Mouse (Mus musculus): ENCODE measurements at regions not wholly inside any gene's neighbourhood (a gene's known extent, or its start where the extent isn't known, plus 50 kb on each side); places are given as distances from the start of the nearest gene placed in this dataset.

DNA sequence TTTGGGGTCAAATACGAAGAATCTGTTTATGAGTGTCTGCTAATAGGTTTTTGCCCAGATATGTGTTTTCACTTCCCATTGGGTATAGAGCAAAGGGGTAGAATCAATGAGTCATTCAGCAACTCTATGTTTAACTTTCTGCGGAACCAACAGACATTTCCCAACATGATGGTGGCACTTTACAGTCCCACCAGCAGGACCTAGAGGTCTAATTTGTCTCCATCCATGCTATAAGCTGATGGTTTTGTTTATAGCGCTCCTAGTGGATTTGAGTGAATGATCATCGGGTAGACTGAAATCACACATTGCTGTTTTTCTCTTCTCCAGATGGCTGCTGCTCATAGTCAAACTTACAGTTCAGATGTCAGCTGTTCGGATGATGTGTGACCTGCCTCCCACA, 99.7 kb upstream of the Arid5b start:
- DNase-seq = no peak

DNA sequence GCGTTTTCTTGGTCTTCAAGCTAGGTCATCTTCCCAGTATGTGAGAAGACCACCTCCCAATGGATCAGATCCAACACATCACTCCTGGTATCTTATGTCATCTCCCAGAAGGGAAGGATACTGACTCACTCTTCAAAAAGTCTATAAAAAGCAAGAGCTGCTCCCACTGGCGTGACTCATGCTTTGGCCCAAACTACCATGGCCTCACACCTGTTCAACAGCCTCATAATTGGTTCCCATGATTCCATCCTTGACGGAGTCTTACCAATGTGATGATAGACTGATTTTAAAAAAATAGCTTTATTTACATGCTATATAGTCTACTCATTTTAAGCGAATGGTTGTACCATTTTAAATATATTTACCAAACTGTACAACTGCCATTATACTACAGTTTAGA, 98.9 kb upstream of the Arid5b start:
- DNase-seq = no peak

DNA sequence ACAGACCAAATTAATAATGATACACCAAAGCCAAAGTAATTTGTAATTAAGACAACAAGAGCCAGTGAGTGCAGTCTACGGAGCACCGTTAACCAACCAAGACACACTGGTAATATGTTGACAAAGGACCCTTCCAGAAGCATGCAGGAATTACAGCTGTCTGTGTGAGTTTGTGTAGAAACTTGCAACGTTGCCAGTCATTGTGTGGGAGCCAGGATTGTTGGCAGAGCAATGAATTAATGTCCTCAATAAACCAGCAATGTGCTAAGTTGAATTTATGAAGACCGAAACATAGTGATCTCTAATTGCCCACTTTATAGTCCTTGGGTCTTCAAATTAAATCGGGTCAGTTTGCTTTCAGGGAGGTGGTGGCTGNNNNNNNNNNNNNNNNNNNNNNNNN, 95.3 kb upstream of the Arid5b start:
- peak in 1 of 2 experiments; percentile 43 for DNase-seq

DNA sequence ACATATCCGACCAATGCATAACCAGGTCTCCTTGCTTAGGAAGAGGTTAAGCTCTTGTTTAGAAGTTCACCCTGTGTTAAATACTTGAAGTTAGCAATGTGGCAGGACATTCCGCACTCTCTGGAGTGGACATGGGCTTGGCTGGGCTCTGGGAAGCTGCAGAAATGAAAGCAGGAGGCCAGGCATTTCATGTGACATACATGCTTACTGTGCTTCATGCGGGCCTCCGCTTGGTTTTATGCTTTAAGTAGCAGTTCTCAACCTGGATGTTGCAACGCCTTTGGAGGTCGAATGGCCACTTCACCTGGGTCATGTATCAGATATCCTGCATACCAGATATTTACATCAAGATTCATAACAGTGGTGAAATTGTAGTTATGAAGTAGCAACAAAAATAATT, 93.2 kb upstream of the Arid5b start:
- peak in 1 of 2 experiments; percentile 56 for DNase-seq

DNA sequence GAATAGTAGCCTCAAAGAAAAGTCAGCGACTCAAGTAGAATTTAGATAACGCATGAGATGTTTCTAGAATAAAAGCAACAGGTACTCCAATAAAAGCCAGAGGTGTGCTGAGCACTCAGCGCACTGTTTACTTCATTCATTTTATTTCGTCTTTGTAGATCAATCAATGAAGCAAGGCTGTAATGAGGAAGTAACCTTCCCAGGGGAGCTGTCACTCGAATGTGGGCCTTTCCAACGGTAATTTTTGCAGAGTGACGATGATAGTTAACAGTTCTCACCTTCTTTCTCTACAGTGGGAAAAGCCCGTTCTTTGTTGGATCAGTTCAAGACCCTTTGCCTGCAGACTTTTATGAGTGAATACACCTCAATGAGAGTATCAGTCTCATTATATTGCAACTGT, 92.4 kb upstream of the Arid5b start:
- no peak for DNase-seq

DNA sequence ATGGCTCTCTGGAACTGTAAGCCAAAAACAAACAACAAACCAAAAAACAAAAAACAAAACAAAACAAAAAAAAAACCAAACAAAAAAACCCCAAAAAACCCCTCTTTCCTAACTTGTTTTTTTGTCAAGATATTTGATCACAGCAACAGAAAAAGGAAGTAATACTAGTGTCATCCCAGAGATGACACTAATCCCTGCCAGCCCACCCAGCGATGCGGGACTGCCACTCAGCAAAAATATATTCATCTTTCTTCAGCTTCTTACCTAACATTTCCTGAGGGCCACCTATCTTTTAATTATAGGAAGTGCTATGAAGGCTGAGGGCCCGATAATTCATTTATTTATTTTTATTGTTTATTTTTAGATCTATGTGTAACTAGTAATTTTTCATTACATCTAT, 88.3 kb upstream of the Arid5b start:
- DNase-seq = no peak

DNA sequence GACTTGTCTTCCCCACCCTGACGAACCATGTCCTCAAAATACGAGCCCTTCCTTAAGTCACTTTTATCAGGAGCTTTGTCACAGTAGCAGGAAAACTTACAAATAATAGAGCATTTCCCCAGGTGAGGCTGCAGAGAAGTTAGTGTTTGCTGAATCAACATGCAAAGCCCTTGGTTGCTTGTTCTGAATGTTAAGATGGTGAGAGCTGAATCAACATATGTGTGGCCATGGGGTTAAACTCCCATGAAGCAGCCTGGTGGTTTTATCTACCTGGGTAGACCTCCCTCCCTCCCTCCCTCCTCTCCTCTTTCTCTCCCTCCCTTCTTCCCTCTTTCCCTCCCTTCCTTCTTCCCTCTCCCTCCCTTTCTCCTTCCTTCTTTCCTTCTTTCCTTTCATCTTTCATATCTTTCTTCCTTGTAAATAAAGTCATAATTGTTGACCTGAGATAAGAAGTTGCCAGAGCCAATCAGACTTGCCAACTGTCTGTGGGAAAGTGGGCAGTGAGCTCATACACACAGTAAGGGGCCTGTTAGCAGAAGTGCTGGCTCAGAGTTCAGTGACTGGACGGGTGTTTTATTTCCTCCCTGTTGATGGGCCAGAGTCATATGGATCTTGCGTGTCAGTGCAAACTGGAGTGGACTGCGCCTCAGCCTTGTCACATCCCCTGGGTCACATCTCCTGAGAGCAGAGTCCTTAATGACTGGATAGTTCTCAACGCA, 82.4 kb upstream of the Arid5b start:
- peak in 1 of 2 experiments; percentile 18 for DNase-seq

DNA sequence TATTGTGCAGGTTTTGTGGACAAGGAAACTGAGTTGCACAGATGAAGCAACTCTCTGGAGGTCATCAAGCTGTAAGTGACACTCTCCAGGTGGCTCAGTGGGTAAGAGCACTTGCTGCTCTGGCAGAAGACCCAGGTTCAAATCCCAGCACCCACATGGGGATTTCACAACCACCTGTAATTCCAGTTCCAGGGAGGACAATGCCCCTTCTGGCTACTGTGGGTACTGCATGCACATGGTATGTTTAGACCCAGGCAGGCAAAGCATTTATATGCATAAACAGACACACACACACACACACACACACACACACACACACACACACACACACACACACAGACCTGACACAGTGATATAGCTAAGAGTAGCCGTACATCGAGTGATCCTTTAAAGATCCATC, 80.6 kb upstream of the Arid5b start:
- no peak for DNase-seq

DNA sequence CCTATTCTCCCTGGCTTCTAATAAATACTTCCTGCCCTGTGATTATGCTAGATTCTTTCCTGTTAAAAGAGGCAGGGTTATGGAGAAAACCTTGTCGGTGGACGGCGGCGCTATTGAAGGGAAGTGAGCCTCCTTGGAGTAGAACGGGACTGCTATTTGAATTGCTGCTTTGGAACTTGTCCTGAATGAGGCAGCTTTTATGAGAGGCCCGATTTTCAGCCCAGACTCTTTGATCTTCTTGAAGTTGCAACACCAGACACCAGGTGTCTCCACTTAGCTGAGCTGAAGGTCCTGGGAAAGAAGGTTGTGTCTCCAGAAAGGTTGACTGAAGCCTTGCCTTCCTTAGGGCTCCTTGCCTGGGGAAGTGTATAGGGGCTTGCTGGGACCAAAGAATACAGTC, 78.4 kb upstream of the Arid5b start:
- peak; percentile 42 to 44 for DNase-seq

DNA sequence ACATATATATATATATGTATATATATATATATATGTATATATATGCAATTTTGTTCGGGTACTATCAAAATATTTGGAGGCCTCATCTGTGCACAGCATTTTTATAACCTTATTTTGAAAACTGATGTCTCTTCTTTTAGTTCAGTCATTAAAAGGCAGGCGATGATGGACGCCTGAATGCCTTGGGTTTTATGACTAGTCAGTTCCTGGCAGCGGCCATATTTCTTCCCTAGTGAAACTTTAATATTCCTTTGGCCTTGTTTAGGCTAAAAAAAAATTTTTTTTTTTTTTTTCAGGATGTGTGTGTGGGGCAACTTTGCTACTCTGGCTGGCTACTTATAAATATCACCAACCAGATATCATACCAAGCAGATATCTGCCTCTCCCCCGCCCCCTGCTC, 78.0 kb upstream of the Arid5b start:
- DNase-seq = no peak

DNA sequence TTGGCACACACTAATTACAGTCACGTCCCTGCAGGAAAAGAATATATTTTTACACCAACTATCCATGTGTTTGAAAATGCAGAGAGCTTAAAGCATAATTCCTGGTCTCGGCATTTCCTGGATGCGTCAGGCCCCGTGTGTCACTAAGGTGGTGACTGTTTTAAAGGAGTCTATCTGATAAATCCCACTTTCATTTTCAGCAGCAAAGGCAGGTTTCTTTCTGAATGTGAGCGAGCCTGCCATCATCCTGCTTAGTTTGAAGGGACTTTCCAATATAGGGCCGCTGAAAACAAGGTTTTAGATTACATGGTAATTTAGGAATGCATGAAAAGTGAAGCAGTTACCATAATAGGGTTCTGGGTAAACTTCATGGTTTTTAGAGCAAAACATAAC, 77.5 kb upstream of the Arid5b start:
- DNase-seq = no peak

DNA sequence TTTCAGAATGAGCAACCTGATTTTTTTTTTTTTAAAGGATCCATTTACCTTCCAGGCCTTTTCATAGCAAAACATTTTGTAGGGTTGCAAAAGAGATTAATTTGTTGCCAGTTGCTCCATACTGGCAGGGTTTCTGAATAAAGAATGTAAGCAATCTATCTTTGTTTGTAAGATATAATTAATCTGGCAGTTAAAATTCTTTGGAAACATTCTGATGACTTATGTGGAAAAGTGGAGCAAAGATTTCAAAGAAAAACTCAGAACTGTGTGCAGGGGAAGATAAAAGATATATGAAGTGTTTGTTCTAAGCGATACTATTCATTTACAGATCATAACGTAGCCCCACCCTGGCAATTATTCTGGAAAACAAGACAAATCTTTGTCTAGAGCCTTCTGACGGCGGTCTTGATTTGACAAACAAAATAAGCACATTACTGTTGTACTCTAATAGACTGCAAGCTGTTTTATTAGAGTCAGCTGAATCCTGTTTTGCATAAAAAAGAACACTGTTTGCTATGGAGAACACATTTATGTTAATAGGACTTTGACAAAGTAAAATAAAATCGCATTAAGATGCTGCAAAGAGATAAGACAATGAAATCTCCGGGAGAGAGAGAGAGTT, 77.0 kb upstream of the Arid5b start:
- DNase-seq = no peak

DNA sequence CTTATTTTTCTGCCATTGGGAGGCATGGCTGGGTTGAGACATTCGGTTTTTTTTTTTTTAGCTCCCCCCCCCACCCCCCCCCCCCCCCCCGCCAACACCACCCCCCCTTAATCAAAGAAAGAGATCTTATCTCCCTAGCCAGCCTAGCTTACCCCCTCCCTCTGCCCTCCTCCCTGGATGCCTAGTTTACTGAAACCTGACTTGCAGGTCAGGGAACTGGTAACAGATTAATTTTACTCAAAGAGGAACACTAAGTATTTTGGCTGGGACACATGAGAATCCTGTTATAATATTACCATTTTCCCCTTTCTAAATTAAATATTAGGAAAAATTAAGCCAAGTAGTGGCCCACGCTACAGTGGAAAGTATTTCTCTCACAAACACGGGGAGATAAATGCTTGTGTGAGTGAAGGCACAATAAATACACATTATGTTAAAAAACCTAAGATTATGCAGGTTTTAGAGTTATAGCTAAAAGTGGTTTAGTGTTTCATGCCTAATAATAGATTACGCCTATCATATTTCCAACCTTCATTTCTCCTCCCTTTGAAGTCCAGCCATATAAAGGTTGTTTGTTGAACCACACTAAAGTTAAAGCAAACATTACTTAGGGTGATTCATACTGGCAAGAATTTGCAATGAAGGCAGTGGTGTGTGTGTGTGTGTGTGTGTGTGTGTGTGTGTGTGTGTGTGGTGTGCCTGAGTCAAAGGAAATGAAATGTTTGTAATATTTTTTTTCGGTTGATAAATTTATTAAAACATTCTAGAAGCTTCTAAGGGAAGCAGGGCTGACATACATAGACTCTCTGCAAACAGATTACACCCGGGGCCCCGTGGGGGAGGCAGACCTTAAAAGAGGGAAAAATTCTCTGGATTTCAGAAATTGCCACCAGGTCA, 76.0 kb upstream of the Arid5b start:
- DNase-seq = peak; percentile 69 to 76

DNA sequence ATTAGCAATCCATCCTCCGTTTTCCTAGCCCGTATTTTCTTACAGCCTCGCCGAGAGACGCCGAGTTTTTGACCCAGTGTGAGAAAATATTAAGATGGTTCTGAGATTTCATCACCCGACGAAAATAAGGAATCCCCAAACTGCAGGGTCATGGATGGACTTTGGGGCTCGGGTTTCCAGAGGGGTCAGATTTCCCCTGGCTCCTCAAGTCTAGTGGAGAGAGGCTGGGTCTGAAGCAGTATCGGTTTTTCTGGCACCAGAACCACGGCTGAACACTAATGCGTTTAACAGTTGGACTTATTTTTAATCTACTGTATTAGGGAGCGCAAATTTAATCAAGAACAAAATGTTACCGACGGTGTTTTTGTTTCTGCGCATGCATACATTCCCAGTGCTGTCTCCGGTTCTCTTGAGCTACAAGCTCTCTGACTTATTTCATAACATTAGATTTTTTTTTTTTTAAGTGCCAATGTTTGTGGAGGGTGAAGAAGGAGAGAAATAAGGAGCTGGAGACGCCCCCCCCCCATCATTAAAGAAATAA, 75.2 kb upstream of the Arid5b start:
- DNase-seq = peak in 1 of 2 experiments; percentile 16

DNA sequence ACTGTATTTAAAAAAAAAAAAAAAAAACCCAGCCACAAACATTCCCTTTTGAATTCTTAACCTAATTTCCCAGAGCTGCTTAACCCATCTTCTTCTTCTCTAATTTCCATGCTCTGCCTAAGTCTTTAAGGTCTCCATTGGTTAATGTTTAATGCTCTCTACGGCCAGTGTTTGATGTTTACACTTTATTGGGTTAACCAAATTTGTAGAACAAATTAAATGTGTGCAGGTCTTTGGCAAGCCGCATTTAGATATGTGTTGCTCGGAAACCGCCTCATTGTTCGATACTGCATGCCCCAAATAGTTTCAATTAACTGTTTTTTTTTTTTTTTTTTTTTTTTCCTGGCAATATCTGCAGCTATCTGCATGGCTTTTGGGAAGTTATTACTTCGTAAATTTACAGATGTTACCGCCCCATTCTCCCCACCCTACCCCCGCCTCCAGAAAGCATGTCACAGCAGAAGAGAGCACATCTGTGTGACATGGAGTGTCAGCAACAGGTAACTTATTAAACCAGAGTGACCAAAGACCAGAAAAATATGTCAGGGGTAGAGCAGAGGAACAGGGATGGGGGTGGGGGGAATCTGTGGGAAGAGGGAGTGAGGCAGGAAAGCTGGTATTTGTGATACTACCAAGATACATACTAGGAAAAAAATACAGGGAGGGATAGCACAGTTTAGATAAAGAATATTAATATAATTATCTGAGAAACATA, 73.5 kb upstream of the Arid5b start:
- no peak for DNase-seq

DNA sequence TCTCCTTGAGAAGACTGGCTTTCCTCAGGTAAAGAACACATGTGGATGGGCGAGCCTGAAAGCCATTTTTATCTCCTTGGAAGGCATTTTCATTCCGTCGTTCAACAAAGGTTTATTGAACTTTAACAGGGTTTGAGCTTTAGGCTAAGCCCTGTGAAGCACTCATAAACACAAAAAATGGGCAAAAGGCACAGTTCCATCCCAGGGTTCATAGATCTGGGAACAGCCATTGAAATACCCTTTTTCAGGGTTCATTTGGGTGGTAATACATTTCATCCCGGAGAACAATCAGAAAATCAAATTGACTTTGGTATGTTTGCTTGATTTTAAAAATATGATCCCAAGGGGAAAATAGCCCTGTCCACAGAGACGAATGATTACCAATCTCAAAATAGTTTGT, 72.9 kb upstream of the Arid5b start:
- DNase-seq = no peak

DNA sequence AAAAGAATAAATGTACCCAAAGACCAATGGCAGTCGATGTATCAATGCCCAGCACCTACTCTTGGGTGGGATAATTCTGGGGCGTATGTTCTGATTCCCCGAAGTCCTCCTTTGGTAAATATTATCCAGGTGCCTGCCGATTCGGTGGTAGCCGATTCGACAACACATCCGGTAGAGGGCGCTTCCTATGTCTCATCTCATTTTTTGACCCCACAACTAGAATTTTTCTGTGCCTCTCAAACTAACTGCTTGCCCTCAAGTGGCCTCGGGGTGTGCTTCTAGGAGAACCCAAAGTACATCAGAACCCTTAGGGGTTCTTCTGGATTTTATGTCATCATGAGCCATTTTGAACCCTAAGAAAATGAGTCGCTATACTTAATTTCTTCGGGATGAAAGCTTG, 72.3 kb upstream of the Arid5b start:
- no peak for DNase-seq

DNA sequence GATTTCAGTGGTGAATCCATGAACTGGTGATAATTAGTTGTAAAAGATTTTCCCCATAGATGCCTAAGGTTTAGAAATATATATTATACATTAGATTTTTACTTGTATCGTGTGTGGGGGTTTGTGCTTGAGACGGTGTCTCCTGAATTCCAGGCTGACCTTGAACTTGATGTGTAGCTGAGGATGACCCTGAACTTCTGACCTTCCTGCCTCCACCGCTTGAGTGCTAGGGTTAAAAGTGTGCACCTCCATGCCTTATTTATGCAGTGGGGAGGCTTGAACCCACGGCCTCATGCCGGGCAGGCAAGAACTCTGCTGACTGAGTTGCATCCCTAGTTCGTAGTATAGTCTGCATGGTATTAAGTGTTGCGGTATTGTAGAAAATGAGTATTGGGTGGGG, 69.3 kb upstream of the Arid5b start:
- DNase-seq = no peak

DNA sequence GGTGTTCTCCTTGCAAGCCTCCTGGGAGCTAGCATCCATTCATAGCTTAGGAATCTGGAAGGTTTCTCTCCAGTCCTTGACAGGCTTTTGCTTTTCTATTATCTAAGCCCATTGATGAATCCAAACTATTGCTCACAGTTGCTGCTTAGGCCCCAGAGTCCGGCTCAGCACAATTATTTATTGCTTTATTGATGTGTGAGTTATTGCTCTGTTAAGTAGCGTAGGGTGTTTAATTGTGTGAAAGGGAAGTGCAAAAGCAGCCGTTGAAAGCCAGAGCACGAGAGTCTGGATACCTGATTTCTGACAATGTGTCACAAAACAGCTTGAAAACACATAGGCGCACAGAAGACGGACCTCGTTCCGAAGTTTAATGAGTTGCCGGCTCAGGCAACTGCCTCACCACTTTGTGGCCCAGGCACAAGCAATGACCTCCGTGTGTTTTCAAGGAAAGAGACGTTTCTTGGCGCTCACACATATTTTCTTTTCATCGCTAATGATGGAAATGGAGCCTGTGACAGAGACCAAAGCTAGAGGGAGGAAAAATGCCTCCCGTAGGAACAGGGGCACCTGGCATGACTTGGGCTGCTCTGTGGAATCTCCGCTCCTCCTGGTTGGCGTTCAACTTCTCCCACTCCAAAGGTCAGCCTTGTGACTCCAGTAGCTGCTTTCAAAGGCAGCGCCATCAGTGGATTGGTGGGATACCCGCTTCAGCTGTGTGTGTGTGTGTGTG, 66.6 kb upstream of the Arid5b start:
- DNase-seq = no peak

DNA sequence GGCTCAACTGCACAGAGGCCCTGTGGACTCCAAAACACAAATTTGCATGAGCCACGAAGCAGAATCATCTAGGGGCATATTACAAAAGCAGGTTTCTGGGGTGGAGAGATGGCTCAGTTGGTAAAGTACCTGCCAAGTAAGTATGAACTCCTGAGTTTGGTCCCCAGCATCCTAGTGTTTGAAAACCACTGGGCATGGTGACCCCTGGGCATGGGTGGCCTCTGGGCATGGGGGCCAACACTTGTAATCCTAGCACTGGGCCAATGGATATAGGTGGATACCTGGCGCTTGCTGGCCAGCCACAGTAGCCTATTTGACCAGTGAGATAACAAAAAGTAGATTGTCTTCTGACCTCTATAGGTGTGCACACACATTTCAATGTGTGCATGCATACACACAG, 65.7 kb upstream of the Arid5b start:
- no peak for DNase-seq

DNA sequence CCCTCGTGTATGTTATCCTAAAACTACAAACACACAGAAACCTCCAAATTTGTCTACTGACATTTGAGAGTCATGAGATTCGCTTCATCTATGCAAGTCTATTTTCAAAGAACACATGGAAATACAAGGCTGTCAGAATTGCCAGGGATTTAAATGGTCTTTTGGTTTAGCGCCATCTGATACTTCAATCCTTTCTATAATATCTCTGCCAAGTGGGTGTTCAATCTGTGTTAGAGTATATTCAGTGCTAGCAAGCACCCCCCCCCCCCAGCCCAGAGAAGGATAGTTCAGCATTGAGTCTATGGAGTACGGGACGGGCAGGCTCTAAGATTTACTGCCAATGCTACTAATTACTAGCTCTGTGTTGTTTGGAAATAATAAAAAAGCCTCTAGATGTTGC, 55.5 kb upstream of the Arid5b start:
- no peak for DNase-seq

Data from lung, postnatal 4 days (tissue).